Mouse (Mus musculus) cerebellum, adult 11 months (tissue): Measurements from ENCODE around the gene Rhox9.
"Not testable (repeated sequence)": the region's sequence is repeated elsewhere in the genome, so short reads cannot be mapped to it uniquely, and the experiment has no call there.

Source experiments
- DNase-seq: peaks from one replicate; pipeline ENCODE4 v3.0.0; 2022

Rhox9 gene

GRCm38 (mm10) chrX:37901670-37902069 lies at the start of gene Rhox9:
Rhox9 (minus strand) TSS chrX:37901770.
- not testable (repeated sequence) for DNase-seq

DNA sequence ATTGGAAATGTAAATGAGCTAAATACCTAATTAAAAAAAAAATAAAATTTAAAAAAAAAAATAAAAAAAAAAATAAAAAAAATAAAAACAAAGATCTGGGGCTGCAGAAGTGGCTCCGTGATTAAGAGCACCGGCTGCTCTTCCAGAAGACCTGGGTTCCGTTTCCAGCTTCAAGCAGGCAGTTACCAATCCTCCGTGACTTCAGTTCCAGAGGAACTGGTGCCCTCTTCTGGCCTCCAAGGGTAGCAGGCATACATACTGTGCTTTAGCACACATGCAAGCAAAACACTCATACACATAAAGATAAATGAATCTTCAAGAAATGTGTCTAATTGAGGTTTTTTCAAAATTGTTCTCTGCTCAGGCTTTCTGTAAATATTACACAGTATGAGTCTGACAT lies 14.7 kb upstream of the Rhox9 start:
- no peak for DNase-seq

DNA sequence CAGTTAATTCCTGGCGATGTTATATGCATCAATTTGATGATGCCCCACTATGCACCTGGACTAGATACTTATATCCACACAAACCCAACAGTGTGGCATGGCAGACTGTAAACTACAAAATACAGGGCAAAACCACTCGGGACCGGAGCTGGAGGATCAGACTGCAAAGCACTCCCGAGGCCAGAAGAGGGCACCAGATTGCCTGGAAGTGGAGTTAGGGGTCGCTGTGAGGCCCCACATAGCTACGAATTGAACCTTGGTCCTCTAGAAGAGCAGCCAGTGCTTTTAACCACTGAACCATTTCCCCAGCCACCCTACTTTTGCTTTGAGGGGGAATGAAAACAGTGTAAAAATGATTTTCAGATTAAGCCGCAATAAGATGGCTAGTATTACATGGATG lies 7.0 kb upstream of the Rhox9 start:
- DNase-seq = no peak

DNA sequence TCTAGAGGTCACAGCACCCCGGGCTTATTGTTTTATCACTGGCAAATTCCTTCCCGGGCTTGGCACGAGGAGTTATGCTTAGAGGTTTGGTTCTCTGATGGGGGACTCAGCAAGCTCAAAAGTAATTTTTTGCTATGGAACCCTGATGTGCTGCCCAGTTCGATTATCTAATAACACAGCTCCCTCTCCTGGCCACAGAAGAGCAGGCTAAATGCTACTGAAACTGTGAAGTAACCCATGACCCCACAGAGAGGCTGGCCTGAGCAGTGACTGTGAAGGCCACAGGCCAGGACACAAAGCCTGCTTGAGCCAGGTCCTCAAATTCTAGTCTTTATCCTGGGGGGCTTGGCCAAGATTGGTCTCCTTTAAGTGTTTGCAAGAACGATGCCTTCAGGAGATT lies 2.2 kb upstream of the Rhox9 start:
- no peak for DNase-seq

DNA sequence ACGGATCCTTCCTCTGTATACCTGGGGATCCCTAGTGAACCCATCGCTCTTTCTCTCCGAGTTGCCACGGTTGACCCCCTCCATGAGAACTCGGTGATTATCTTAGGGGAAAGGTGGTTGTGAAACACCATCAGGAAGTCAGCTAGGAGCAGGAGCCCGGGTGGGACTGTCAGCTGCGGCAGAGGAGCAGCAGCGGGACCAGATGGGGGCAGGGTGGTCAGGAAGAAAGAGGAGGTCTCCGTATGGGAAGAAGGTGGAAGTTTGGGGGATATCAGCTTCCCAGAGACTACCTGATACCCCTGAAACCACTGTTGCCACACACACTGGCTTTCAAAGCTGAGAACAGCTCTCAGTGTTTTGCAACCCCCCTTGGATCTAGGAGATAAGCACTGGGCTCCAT lies 4.4 kb downstream of the Rhox9 start, which contains the start of gene Rhox7b:
TSS of gene Rhox7b (minus strand) at position 101 of the 400 bp plus-strand sequence.
- not testable (repeated sequence) for DNase-seq

DNA sequence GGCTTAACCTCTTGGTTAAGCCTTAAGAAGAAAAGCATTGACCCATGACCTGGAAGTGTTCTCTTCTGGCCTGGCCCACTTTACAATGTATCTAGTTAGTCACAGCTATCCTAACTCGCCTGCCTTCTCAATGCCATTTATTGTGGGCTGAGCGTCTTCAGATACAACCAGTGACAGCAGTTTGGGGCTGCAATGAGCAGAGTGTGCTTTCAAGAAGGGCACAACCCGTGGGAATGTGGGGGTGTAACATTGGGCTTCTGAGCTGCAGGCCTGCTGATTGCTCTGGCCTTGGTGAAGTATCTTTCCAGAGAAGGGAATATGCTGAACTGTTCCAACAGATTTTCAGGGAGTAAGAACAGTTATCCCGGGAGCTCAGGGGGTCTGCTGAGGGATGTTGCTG lies 22.7 kb downstream of the Rhox9 start, which contains the start of gene Rhox8:
TSS of gene Rhox8 (minus strand) at position 101 of the 400 bp plus-strand sequence.
- no peak for DNase-seq

GRCm38 (mm10) chrX:37871641-37872040 lies 29.9 kb downstream of the Rhox9 start:
- no peak for DNase-seq
